Mouse (Mus musculus): ENCODE measurements around the gene Cdc42ep3.

GRCm38 (mm10) chr17:79393886-79394285 lies 39.0 kb upstream of the Cdc42ep3 start:
- TF ChIP-seq CTCF (IDR thresholded peaks at IDR 0.05; ENCODE audit: borderline replicate concordance, insufficient read depth, low read depth, low read length) (no peak), POLR2A (IDR thresholded peaks at IDR 0.05; ENCODE audit: borderline replicate concordance, insufficient read depth, low read length) (no peak)
